Mouse (Mus musculus) thymus, adult 2 months (tissue): ENCODE measurements around the gene C2cd5.

Experiments used
- CTCF ChIP-seq: fragments of 200-500 bp; IDR thresholded peaks from 2 replicates; pipeline ENCODE4 v1.5.1; 2012; ENCODE audit warnings: mild to moderate bottlenecking, control low read depth, low read length, moderate library complexity, borderline replicate concordance; ENCODE audit not compliant: control insufficient read depth, poor library complexity, insufficient read depth; ENCODE audit errors: extremely low read depth
- POLR2A ChIP-seq: fragments of 200-500 bp; IDR thresholded peaks from 2 replicates; pipeline ENCODE4 v1.6.1; 2012; ENCODE audit warnings: mild to moderate bottlenecking, low read length, control low read depth, moderate library complexity; ENCODE audit not compliant: control insufficient read depth, poor library complexity, insufficient read depth; ENCODE audit errors: extremely low read depth

DNA sequence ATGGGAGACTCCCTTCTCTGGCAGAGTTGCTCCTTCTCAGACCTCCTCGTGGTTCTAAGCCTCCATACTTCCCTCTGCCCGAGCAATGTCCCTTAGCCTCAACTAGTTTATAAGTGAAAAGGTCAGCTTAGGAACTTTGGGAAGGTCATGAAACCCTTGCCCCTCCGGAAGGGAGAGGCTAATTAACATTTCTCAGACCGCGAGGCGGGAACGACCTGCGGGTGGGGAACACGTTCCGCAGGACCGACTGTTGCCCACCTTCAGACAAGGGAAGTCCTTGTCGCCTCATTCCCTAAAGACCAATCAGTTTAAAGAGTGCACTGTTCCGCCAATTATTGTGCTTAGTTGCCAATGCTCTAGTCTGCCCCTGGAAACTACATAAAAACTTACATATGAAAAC is 8.1 kb upstream of the C2cd5 start:
- no peak for TF ChIP-seq POLR2A
- TF ChIP-seq CTCF = no peak
